Comparison of ENCODE assay signal across 7 mouse cellular contexts in the genomic region with DNA sequence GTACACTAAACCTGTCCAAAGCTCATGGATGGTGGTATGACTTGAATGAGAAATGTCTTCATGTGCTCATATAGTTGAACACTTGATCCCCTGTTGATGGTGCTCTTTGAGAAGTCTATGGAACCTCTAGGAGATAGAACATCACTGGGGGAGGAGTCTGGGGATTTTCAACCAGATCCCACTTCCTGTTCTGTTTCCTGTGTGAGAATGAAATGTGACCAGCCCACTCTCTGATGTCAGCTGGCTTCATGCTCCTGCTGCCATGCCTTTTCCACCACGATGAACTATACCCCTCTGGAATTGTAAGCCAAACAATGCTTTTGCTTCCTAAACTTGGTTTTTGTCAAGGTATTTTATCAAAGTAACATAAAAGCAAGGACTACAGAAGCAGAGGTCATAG.
"Had no signal": no experiment of that assay in that cellular context is flagged by ENCODE, and none has a peak within 500 bp of the region (broad histone marks: within the 10 kb centered on the region; RNA-seq: fewer than 3 reads in every experiment).

No protein-coding gene starts in this region.

- ATAC-seq: liver, postnatal 0 days; midbrain, embryonic 15.5 days had no signal

- DNase-seq: kidney, adult 2 months; kidney, postnatal 25 days; layer of hippocampus, postnatal 36 days; liver, embryonic 13.5 days; liver, postnatal 0 days; thymus, postnatal 14 days had no signal
